Mouse (Mus musculus) cerebellum, postnatal 10 days (tissue): ENCODE measurements around the gene Grip1.

Experiments
- DNase-seq, 2 experiments: peaks; one replicate each; pipeline ENCODE4 v3.0.0; 2021; ENCODE audit warnings: mixed read lengths in 2 of 2

The Grip1 gene

GRCm38 (mm10) chr10:119575780-119576179 is 122.2 kb downstream of the Grip1 start:
- no peak for DNase-seq

- DNase-seq, result no peak
Measured at GRCm38 (mm10) chr10:119580024-119580423, 126.4 kb downstream of the Grip1 start.

- DNase-seq, result no peak
Measured at GRCm38 (mm10) chr10:119584666-119585065, 131.0 kb downstream of the Grip1 start.

GRCm38 (mm10) chr10:119586976-119587375 is 133.3 kb downstream of the Grip1 start:
- DNase-seq, result no peak

GRCm38 (mm10) chr10:119596822-119597221 is 143.2 kb downstream of the Grip1 start:
- no peak for DNase-seq

GRCm38 (mm10) chr10:119607501-119607900 is 153.9 kb downstream of the Grip1 start:
- DNase-seq, result no peak

- DNase-seq, result no peak
Measured at GRCm38 (mm10) chr10:119608998-119609397, 155.4 kb downstream of the Grip1 start.

GRCm38 (mm10) chr10:119610279-119610895 is 156.8 kb downstream of the Grip1 start:
- peak; percentile 45 to 59 for DNase-seq

GRCm38 (mm10) chr10:119612034-119612433 is 158.4 kb downstream of the Grip1 start:
- DNase-seq, result no peak

- DNase-seq, result no peak
Measured at GRCm38 (mm10) chr10:119614726-119615125, 161.1 kb downstream of the Grip1 start.

- peak; percentile 74 to 82 for DNase-seq
Measured at GRCm38 (mm10) chr10:119615240-119615885, 161.7 kb downstream of the Grip1 start.

GRCm38 (mm10) chr10:119616078-119616477 is 162.4 kb downstream of the Grip1 start:
- DNase-seq, result no peak

GRCm38 (mm10) chr10:119628656-119629055 is 175.0 kb downstream of the Grip1 start:
- no peak for DNase-seq

- no peak for DNase-seq
Measured at GRCm38 (mm10) chr10:119630401-119630800, 176.8 kb downstream of the Grip1 start.

- peak; percentile 51 to 52 for DNase-seq
Measured at GRCm38 (mm10) chr10:119631966-119632365, 178.3 kb downstream of the Grip1 start.

GRCm38 (mm10) chr10:119634544-119634943 is 180.9 kb downstream of the Grip1 start:
- no peak for DNase-seq

- DNase-seq, result peak; percentile 74 to 75
Measured at GRCm38 (mm10) chr10:119640534-119640933, 186.9 kb downstream of the Grip1 start.

- DNase-seq, result no peak
Measured at GRCm38 (mm10) chr10:119641011-119641410, 187.4 kb downstream of the Grip1 start.

GRCm38 (mm10) chr10:119644289-119644688 is 190.7 kb downstream of the Grip1 start:
- DNase-seq, result peak; percentile 18 to 36

GRCm38 (mm10) chr10:119646500-119647439 is 193.1 kb downstream of the Grip1 start:
- peak; percentile 87 to 92 for DNase-seq

- DNase-seq, result no peak
Measured at GRCm38 (mm10) chr10:119660677-119661353, 207.2 kb downstream of the Grip1 start.

- no peak for DNase-seq
Measured at GRCm38 (mm10) chr10:119663586-119663985, 210.0 kb downstream of the Grip1 start.

GRCm38 (mm10) chr10:119666386-119666785 is 212.8 kb downstream of the Grip1 start:
- no peak for DNase-seq
